Comparison of ENCODE assay signal across 13 mouse cellular contexts in genomic region chr19:41759765-41760164, GRCm38 (mm10). TPM values are rescaled to one million over a fixed set of nuclear protein-coding genes. Genes with fewer than 3 reads are reported as not detected.
DNase-seq lines count a peak whose midpoint lies in the region; ATAC-seq and TF ChIP-seq lines count a peak whose summit lies in the region.
"Had no signal": no experiment of that assay in that cellular context is flagged by ENCODE, and none has a peak within 500 bp of the region (broad histone marks: within the 10 kb centered on the region; RNA-seq: fewer than 3 reads in every experiment).

No protein-coding gene starts in this region.

- no peaks in the 10 kb centered on the region for H3K9me3 ChIP-seq in hindbrain, embryonic 10.5 days
- H3K9me3 ChIP-seq in hindbrain, embryonic 14.5 days (ENCODE audit: control insufficient read depth, low read length), result no peaks in the 10 kb centered on the region
- H3K9me3 ChIP-seq in midbrain, embryonic 10.5 days (replicated peaks), result peaks cover 5% of the 10 kb centered on the region
- no peaks in the 10 kb centered on the region for H3K9me3 ChIP-seq in midbrain, embryonic 15.5 days
- H3K9me3 ChIP-seq: kidney, embryonic 15.5 days had no signal

- 83% methylated on average over 6 of the region's 6 CpGs for WGBS in hindbrain, embryonic 10.5 days
- WGBS in hindbrain, embryonic 14.5 days, result 81% methylated on average over 6 of the region's 6 CpGs
- WGBS in midbrain, embryonic 10.5 days, result 85% methylated on average over 6 of the region's 6 CpGs
- WGBS in midbrain, embryonic 15.5 days, result 85% methylated on average over 6 of the region's 6 CpGs

- DNase-seq in adrenal gland, adult (ENCODE audit: inconsistent age in 2 of 2, low spot score in 1 of 2), result peak; percentile 37 to 66
- no peak for DNase-seq in adrenal gland, adult 8-10 months
- peak; percentile 12 for DNase-seq in hindbrain, embryonic 10.5 days (ENCODE audit: low spot score)
- DNase-seq in hindbrain, embryonic 14.5 days (ENCODE audit: low spot score), result no peak
- peak; percentile 12 for DNase-seq in midbrain, embryonic 10.5 days (ENCODE audit: low spot score)
- DNase-seq in ovary, adult 18-20 months (ENCODE audit: low spot score), result no peak
- DNase-seq: gastrocnemius, postnatal 14 days; lung, postnatal 14 days; spleen, adult 18-20 months; thymus, postnatal 4 days had no signal

- H3K36me3 ChIP-seq in hindbrain, embryonic 10.5 days, result no peaks in the 10 kb centered on the region
- H3K36me3 ChIP-seq in hindbrain, embryonic 14.5 days (replicated peaks; ENCODE audit: control insufficient read depth, insufficient read depth), result no peaks in the 10 kb centered on the region
- peaks cover 11% of the 10 kb centered on the region; the same call in 1 of the 2 replicates for H3K36me3 ChIP-seq in midbrain, embryonic 10.5 days
- no peaks in the 10 kb centered on the region for H3K36me3 ChIP-seq in midbrain, embryonic 15.5 days (replicated peaks)
- H3K36me3 ChIP-seq: kidney, embryonic 15.5 days had no signal

- TF ChIP-seq POLR2A in cortical plate, adult 2 months (IDR thresholded peaks at IDR 0.05; ENCODE audit: extremely low read depth, insufficient read depth, low read length), result no peak

- H3K4me3 ChIP-seq in hindbrain, embryonic 10.5 days, result no peak overlapping the region
- H3K4me3 ChIP-seq in hindbrain, embryonic 14.5 days (replicated peaks; ENCODE audit: low read length), result no peak overlapping the region
- H3K4me3 ChIP-seq in midbrain, embryonic 10.5 days, result no peak overlapping the region
- H3K4me3 ChIP-seq in midbrain, embryonic 15.5 days, result no peak overlapping the region
- H3K4me3 ChIP-seq in cortical plate, adult 2 months (ENCODE audit: insufficient read depth, low read length), result no peak overlapping the region
- H3K4me3 ChIP-seq: kidney, embryonic 15.5 days had no signal

- no peak overlapping the region for H3K9ac ChIP-seq in hindbrain, embryonic 14.5 days
- no peak overlapping the region for H3K9ac ChIP-seq in midbrain, embryonic 15.5 days
- H3K9ac ChIP-seq: kidney, embryonic 15.5 days had no signal

- peaks cover 31% of the 10 kb centered on the region for H3K27me3 ChIP-seq in hindbrain, embryonic 10.5 days (ENCODE audit: insufficient read depth, poor library complexity, severe bottlenecking)
- H3K27me3 ChIP-seq in hindbrain, embryonic 14.5 days (ENCODE audit: control insufficient read depth, insufficient read depth, low read length), result no peaks in the 10 kb centered on the region
- H3K27me3 ChIP-seq in midbrain, embryonic 10.5 days (ENCODE audit: low read depth, poor library complexity, severe bottlenecking), result peaks cover 16% of the 10 kb centered on the region
- no peaks in the 10 kb centered on the region for H3K27me3 ChIP-seq in midbrain, embryonic 15.5 days (replicated peaks)
- H3K27me3 ChIP-seq: kidney, embryonic 15.5 days had no signal

- no peak for ATAC-seq in hindbrain, embryonic 14.5 days (ENCODE audit: low FRiP score)
- ATAC-seq in midbrain, embryonic 15.5 days (replicated peaks), result no peak; the same call in 1 of the 2 replicates

- no peak overlapping the region for H3K4me2 ChIP-seq in hindbrain, embryonic 14.5 days (replicated peaks)
- H3K4me2 ChIP-seq in midbrain, embryonic 15.5 days, result no peak overlapping the region
- H3K4me2 ChIP-seq: kidney, embryonic 15.5 days had no signal

- peaks cover 8% of the 10 kb centered on the region for H3K4me1 ChIP-seq in hindbrain, embryonic 10.5 days (replicated peaks)
- H3K4me1 ChIP-seq in hindbrain, embryonic 14.5 days (replicated peaks; ENCODE audit: control insufficient read depth, insufficient read depth, low read length), result no peaks in the 10 kb centered on the region
- H3K4me1 ChIP-seq in midbrain, embryonic 10.5 days, result peaks cover 9% of the 10 kb centered on the region
- no peaks in the 10 kb centered on the region for H3K4me1 ChIP-seq in midbrain, embryonic 15.5 days
- no peaks in the 10 kb centered on the region for H3K4me1 ChIP-seq in cortical plate, adult 2 months (ENCODE audit: control insufficient read depth, insufficient read depth, low read length)

- H3K27ac ChIP-seq in hindbrain, embryonic 10.5 days, result no peak overlapping the region
- H3K27ac ChIP-seq in hindbrain, embryonic 14.5 days, result no peak overlapping the region
- no peak overlapping the region for H3K27ac ChIP-seq in midbrain, embryonic 10.5 days (replicated peaks)
- H3K27ac ChIP-seq in midbrain, embryonic 15.5 days, result no peak overlapping the region
- no peak overlapping the region for H3K27ac ChIP-seq in cortical plate, adult 2 months (ENCODE audit: insufficient read depth, low read length)
- H3K27ac ChIP-seq: kidney, embryonic 15.5 days had no signal

- TF ChIP-seq CTCF in cortical plate, adult 2 months (IDR thresholded peaks at IDR 0.05; ENCODE audit: extremely low read depth, insufficient read depth, low read length), result peak; percentile 54

RNA-seq across cellular contexts. Expression of gene Slit1, which starts 16.3 kb away (rescaled TPM):
- 10 to 100 TPM in 2 of 4 experiments, 1 to 10 TPM in 2; 5.7 to 32.3 (median 14.2) TPM for total RNA-seq in adrenal gland, adult 8-10 months (2022)
- 13.9 and 18.0 TPM in 2 replicates for polyA plus RNA-seq in hindbrain, embryonic 10.5 days (2016; fragmentation: Nextera tagmentation; extraction: Ambion mirVana)
- polyA plus RNA-seq in hindbrain, embryonic 14.5 days (2014; fragmentation: Nextera tagmentation; extraction: Ambion mirVana), result 31.7 and 36.4 TPM in 2 replicates
- 12.8 and 13.4 TPM in 2 replicates for polyA plus RNA-seq in midbrain, embryonic 10.5 days (2016; fragmentation: Nextera tagmentation; extraction: Ambion mirVana)
- polyA plus RNA-seq in midbrain, embryonic 15.5 days (2015; fragmentation: Nextera tagmentation; extraction: Ambion mirVana), result 23.9 and 26.7 TPM in 2 replicates
- polyA plus RNA-seq in cortical plate, adult 2 months (2012; rRNA removed), result 20.3 and 29.9 TPM in 2 replicates

RNA-seq across cellular contexts. Expression of gene Arhgap19, which starts 42.1 kb away (rescaled TPM):
- 1 to 10 TPM; 4.5 to 8.6 (median 7.2) TPM for total RNA-seq in adrenal gland, adult 8-10 months (2022)
- 27.9 and 37.9 TPM in 2 replicates for polyA plus RNA-seq in hindbrain, embryonic 10.5 days (2016; fragmentation: Nextera tagmentation; extraction: Ambion mirVana)
- polyA plus RNA-seq in hindbrain, embryonic 14.5 days (2014; fragmentation: Nextera tagmentation; extraction: Ambion mirVana), result 6.7 and 6.8 TPM in 2 replicates
- polyA plus RNA-seq in midbrain, embryonic 10.5 days (2016; fragmentation: Nextera tagmentation; extraction: Ambion mirVana), result 38.1 and 39.5 TPM in 2 replicates
- polyA plus RNA-seq in midbrain, embryonic 15.5 days (2015; fragmentation: Nextera tagmentation; extraction: Ambion mirVana), result 5.2 and 6.2 TPM in 2 replicates
- 2.7 and 3.0 TPM in 2 replicates for polyA plus RNA-seq in cortical plate, adult 2 months (2012; rRNA removed)

Comparison
In these comparisons a context has a peak if more than half of its experiments do, and no peak if none do; other contexts are left out.
1. DNase-seq: peak in adrenal gland, adult (2 of 2), hindbrain, embryonic 10.5 days (single experiment) and midbrain, embryonic 10.5 days (single experiment); none in adrenal gland, adult 8-10 months (single experiment), hindbrain, embryonic 14.5 days (single experiment) and ovary, adult 18-20 months (single experiment).